Mouse (Mus musculus) layer of hippocampus, adult 6 months (tissue): Measurements from ENCODE around the gene Tmem151a. TPM values are rescaled to one million over a fixed set of nuclear protein-coding genes. Genes with fewer than 3 reads are reported as not detected.

Experiments used
- long read RNA-seq, 2 experiments: library from polyadenylated mRNA; unstranded; transcript quantifications; one replicate each; pipeline ENCODE4 v2.0.0; 2019 to 2020
- polyA plus RNA-seq: library from polyadenylated mRNA; unstranded; fragments of <200 nt; fragmentation: Nextera tagmentation; gene quantifications from 2 replicates; pipeline ENCODE4 v1.2.3, GENCODE M21; 2021

The Tmem151a gene
- 118 and 149 TPM in 2 replicates for polyA plus RNA-seq
- long read RNA-seq, experiment 1, full-length matches to known transcripts = 337 of 404 reads
- long read RNA-seq, experiment 1, partial matches to known transcripts = 0 of 404 reads
- long read RNA-seq, experiment 1, other reads (novel, unspliced or antisense) = 67 of 404 reads
- long read RNA-seq, experiment 2, full-length matches to known transcripts = 912 of 984 reads
- long read RNA-seq, experiment 2, partial matches to known transcripts = 0 of 984 reads
- long read RNA-seq, experiment 2, other reads (novel, unspliced or antisense) = 72 of 984 reads

DNA sequence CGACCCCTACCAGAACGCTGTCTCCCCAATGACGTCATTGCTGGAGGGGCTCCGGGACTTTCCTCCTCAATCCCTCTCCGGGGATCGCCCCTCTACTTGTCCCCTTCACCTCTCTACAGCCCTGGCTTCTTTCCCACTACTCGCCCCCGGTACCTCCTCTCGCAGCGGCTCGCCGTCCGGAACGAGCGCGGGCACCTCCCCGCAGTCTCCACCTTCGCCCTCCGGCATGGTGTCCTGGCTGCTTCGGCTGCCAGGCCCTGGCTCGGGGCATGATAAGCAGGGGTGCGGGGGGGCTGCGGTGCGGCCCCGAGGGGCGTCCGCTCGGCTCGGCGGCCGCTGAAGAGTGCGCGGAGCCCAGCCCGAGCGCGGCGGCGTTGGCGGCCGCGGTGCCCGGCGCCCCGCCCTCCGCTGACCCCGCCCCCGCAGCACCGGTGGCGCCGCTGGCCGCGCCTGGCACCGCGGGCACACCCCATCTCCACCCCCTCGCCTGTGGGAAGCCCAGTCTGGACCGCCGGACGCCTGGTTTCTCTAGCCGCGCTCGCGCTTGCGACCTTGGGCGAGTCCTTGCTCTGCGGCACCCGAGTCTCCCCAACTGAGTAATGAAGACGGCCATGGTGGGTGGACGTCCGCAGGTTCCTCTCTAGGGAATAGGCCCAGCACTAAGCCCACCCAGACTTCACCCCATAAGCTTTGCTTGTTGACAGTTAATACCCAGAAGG, at the start of gene Tmem151a:
TSS of gene Tmem151a (minus strand) at position 387 of the 719 bp plus-strand sequence.

DNA sequence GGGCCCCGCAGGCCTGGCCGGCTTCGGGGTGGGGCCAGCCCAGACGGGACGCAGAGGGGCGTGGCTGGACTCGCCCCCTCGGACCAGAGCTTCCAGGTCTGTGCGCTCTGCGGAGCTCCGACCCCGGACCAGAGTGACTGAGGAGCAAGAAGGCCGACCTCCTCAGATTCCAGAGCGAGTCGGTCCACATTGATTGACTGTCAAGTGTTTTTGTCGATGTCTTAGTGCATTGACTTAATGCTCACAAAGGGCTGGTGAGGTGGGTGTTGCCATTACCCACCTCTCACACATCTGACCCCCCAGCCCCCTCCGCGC, 33.0 kb upstream of the Tmem151a start, which contains the start of gene Klc2:
TSS of gene Klc2 (minus strand) at position 177 of the 315 bp plus-strand sequence.

GRCm38 (mm10) chr19:5106731-5107191, 21.4 kb upstream of the Tmem151a start, which contains the start of gene Rab1b:
Gene Rab1b, minus strand, starts transcription at chr19:5107072.

DNA sequence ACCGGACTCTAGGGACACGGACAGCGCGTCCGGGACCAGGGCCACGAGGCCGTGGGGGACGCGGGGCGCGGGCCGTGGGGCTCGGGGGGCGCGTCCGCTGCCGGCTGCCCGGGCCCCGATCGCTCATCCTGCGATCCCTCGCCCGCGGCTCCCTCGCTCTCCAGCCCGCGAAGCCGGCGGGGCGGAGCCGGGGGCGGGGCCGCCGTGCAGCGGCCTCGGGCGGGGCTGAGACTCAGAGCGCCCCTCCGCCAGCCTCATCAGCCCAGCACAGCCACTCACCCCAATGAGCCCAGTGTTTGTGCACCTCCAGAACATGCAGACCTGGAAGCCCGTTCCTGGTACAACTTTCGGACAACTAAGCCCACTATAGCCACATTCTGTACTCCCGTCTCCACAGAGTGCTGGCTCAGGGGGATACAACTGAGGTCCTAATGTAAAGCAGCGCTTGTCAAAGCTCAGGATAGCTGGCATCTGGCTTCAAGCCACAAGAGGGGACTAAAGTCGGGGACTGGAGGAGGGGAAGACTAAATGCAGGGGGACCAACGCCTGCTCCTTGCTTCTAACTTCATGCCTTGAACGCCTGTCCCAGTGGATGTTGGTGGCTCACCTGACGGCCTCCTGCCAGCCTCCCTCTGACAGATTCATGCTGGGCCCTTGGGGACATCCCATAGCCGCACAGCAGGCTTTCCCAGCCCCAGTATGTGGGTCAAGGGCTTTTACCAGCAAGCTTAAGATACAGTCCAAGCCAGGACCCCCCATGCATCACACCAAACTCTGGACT, 13.2 kb upstream of the Tmem151a start, which contains the start of gene Cnih2:
TSS of gene Cnih2 (minus strand) at position 159 of the 781 bp plus-strand sequence.

GRCm38 (mm10) chr19:5087884-5088728, 2.8 kb upstream of the Tmem151a start, which contains the start of gene Yif1a:
Gene Yif1a, plus strand, starts transcription at chr19:5088538.

DNA sequence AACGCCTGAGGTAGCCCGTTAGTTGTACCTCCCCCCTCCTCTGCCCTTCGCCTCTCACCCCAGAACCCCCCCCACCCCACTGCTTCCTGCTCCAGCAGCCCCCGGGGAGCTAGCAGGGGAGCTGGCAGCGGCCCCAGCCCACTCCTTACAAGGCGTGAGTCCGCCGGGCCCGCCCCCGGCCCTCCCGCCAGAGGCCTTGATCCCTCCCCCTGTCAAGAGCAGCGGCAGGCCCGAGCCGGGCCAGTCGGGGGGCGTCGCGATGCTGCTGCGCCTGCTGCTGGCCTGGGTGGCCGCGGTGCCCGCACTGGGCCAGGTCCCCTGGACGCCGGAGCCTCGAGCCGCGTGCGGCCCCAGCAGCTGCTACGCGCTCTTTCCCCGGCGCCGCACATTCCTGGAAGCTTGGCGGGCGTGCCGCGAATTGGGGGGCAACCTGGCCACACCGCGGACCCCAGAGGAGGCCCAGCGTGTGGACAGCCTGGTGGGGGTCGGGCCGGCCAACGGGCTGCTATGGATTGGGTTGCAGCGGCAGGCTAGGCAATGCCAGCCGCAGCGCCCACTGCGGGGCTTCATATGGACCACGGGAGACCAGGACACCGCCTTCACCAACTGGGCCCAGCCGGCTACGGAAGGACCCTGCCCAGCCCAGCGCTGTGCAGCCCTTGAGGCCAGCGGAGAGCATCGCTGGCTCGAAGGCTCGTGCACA, 17.3 kb downstream of the Tmem151a start, which contains the start of gene Cd248:
TSS of gene Cd248 (plus strand) at position 212 of the 703 bp plus-strand sequence.

GRCm38 (mm10) chr19:5050047-5050905, 35.1 kb downstream of the Tmem151a start, which contains the start of gene Rin1:
Gene Rin1, plus strand, starts transcription at chr19:5050481.

DNA sequence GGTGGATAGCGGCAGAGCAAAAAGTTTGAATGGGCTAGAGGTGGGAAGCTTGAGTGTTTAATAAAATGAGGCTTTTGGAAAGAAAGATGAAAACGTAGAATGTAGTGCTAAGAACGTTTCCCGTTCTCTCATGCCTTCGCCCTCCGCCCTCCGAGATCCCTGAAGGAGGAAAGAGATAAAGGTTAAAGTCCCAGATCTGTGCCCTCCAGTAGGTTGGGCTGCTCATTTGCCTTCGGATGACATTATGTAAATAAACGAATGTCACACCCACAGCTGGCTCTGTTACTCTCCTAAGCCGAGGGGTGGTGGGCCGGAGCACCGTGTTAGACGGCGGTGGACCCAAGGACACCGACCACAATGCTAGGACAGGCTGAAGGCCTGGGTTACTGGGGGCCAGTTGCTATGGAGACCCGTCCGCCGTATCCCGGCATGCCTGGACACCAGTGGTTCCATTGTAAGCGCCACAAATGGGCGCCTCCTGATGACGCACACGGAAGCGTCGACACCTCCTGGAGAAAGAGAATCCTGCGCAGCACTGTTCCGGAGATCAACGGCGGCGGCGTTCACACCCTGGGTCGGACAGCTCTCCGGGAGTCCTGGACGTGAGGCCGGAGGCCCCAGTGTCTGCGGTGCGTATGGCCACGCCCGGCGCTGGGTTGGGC, 44.3 kb downstream of the Tmem151a start, which contains the start of gene Brms1:
TSS of gene Brms1 (plus strand) at position 493 of the 662 bp plus-strand sequence.

GRCm38 (mm10) chr19:5038709-5039156, 46.6 kb downstream of the Tmem151a start, which contains the start of the genes B4gat1 and AC124502.3:
Gene B4gat1, plus strand, starts transcription at chr19:5038826.
Gene AC124502.3, plus strand, starts transcription at chr19:5038891.

DNA sequence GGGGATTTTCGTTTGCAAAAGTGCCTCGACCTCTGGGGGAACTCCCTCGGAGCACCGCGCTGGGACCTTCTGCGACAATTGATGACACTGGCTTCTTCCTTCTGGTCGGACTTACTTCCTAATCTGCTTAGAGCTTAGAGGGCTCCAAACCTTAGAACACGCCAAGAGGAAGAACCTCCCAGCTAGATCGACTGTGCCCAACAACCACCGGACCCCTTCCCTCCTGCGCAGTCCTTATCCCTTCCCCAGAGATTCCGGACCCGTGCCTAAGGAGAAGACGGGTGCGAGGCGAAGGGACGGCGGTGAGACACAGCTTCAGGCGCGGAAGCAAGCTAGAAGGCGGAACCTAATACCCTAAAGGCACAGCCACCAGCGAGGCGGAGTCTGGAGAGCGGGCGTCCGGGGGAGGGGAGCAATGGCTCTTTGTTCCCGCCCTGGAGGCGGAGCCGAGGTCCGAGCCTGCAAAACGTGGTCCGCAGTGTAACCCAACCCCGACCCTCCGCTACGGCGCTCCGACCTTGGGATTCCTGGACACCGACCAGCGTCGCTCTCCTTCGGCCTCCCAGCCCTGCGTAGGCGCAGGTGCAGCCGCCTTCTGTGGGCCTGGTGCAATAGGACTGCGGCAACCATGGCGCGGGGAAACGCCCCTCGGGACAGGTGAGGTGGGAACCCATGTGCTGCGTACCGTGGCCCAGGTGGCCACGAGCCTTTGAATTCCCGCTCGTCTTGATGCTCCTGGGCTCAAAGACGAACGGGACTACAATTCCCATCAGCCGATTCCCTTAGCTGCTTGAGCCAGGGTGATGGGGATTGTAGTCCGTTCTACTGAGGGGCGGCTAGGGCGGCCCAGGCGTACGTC, 61.5 kb downstream of the Tmem151a start, which contains the start of gene Slc29a2:
TSS of gene Slc29a2 (plus strand) at position 240 of the 859 bp plus-strand sequence.

Other genes with a start within 250 kb of the Tmem151a start
- gene Ccs, start 246.2 kb downstream of the Tmem151a start, polyA plus RNA-seq = 41.3 and 45.9 TPM in 2 replicates
- 1.6 and 1.7 TPM in 2 replicates for gene Ccdc87, start 246.2 kb downstream of the Tmem151a start, polyA plus RNA-seq
- gene Ctsf, start 230.4 kb downstream of the Tmem151a start, polyA plus RNA-seq = 112 TPM in 2 replicates
- 0.69 and 1.2 TPM in 2 replicates for gene Actn3, start 207.6 kb downstream of the Tmem151a start, polyA plus RNA-seq
- gene Zdhhc24, start 206.9 kb downstream of the Tmem151a start, polyA plus RNA-seq = 9.4 and 11.3 TPM in 2 replicates
- 10.9 and 14.6 TPM in 2 replicates for gene Bbs1, start 178.9 kb downstream of the Tmem151a start, polyA plus RNA-seq
- gene Dpp3, start 157.2 kb downstream of the Tmem151a start, polyA plus RNA-seq = 20.4 and 22.2 TPM in 2 replicates
- gene Peli3, start 142.4 kb downstream of the Tmem151a start, polyA plus RNA-seq = 7.8 and 8.6 TPM in 2 replicates
- 144 and 145 TPM in 2 replicates for gene Mrpl11, start 123.4 kb downstream of the Tmem151a start, polyA plus RNA-seq
- gene Npas4, start 95.2 kb downstream of the Tmem151a start, polyA plus RNA-seq = 5.2 and 8.9 TPM in 2 replicates
- gene Slc29a2, start 61.7 kb downstream of the Tmem151a start, polyA plus RNA-seq = 8.2 and 8.5 TPM in 2 replicates
- 149 and 162 TPM in 2 replicates for gene B4gat1, start 46.7 kb downstream of the Tmem151a start, polyA plus RNA-seq
- gene AC124502.3, start 46.6 kb downstream of the Tmem151a start, polyA plus RNA-seq = 2.2 and 2.6 TPM in 2 replicates
- gene Brms1, start 44.2 kb downstream of the Tmem151a start, polyA plus RNA-seq = 27.0 and 31.7 TPM in 2 replicates
- 21.3 TPM in 2 replicates for gene Rin1, start 35.0 kb downstream of the Tmem151a start, polyA plus RNA-seq
- gene Cd248, start 17.5 kb downstream of the Tmem151a start, polyA plus RNA-seq = 2.0 and 3.4 TPM in 2 replicates
- 46.2 and 52.4 TPM in 2 replicates for gene Yif1a, start 3.0 kb upstream of the Tmem151a start, polyA plus RNA-seq
- gene Cnih2, start 13.0 kb upstream of the Tmem151a start, polyA plus RNA-seq = 84.4 and 102 TPM in 2 replicates
- gene Rab1b, start 21.5 kb upstream of the Tmem151a start, polyA plus RNA-seq = 152 and 166 TPM in 2 replicates
- gene Klc2, start 33.0 kb upstream of the Tmem151a start, polyA plus RNA-seq = 12.8 and 13.5 TPM in 2 replicates
- gene Pacs1, start 187.6 kb upstream of the Tmem151a start, polyA plus RNA-seq = 25.5 and 25.8 TPM in 2 replicates
- 214 and 232 TPM in 2 replicates for gene Sf3b2, start 209.9 kb upstream of the Tmem151a start, polyA plus RNA-seq
- gene Gal3st3, start 212.8 kb upstream of the Tmem151a start, polyA plus RNA-seq = 71.6 and 91.0 TPM in 2 replicates